Mouse (Mus musculus) limb, embryonic 14.5 days (tissue): Measurements from ENCODE around the gene Nfatc2. TPM values are rescaled to one million over a fixed set of nuclear protein-coding genes. Genes with fewer than 3 reads are reported as not detected.

Experiments
- ATAC-seq: fragments of 200-750 bp; cut with Nextera tagmentation; 2 replicates; pipeline ENCODE4 v1.8.0; 2017; ENCODE audit warnings: low read depth, moderate number of reproducible peaks, moderate TSS enrichment; ENCODE audit not compliant: low FRiP score
- DNase-seq: peaks from one replicate; pipeline ENCODE4 v3.0.0-alpha.2; 2015; ENCODE audit warnings: low spot score
- H3K27ac ChIP-seq: fragments of 300-500 bp; sonication (generic); replicated peaks from 2 replicates; pipeline ENCODE4 v1.5.1; 2014; ENCODE audit warnings: low read depth, mild to moderate bottlenecking, low read length, moderate library complexity, mixed read lengths
- H3K27me3 ChIP-seq: fragments of 300-500 bp; sonication (generic); 2 replicates; pipeline ENCODE4 v1.6.1; 2014; ENCODE audit warnings: low read length, mixed read lengths; ENCODE audit not compliant: control insufficient read depth, insufficient read depth
- H3K36me3 ChIP-seq: fragments of 300-500 bp; sonication (generic); 2 replicates; pipeline ENCODE4 v1.6.1; 2014; ENCODE audit warnings: mild to moderate bottlenecking, low read length, moderate library complexity, mixed read lengths; ENCODE audit not compliant: control insufficient read depth, insufficient read depth
- H3K4me1 ChIP-seq: fragments of 300-500 bp; sonication (generic); 2 replicates; pipeline ENCODE4 v1.6.1; 2014; ENCODE audit warnings: antibody characterized with exemption, low read length, mixed read lengths; ENCODE audit not compliant: control insufficient read depth, insufficient read depth
- H3K4me2 ChIP-seq: fragments of 300-500 bp; sonication (generic); replicated peaks from 2 replicates; pipeline ENCODE4 v1.6.1; 2014; ENCODE audit warnings: low read depth, mild to moderate bottlenecking, low read length, moderate library complexity; ENCODE audit not compliant: severe bottlenecking
- H3K4me3 ChIP-seq: fragments of 300-500 bp; sonication (generic); replicated peaks from 2 replicates; pipeline ENCODE4 v1.5.1; 2014; ENCODE audit warnings: low read length
- H3K9ac ChIP-seq: fragments of 300-500 bp; sonication (generic); 2 replicates; pipeline ENCODE4 v1.6.1; 2014; ENCODE audit warnings: mild to moderate bottlenecking, low read depth, low read length, moderate library complexity; ENCODE audit not compliant: severe bottlenecking
- H3K9me3 ChIP-seq: fragments of 300-500 bp; sonication (generic); 2 replicates; pipeline ENCODE4 v1.6.1; 2016; ENCODE audit warnings: low read length; ENCODE audit not compliant: control insufficient read depth
- POLR2A ChIP-seq: fragments of 200-500 bp; IDR thresholded peaks from 2 replicates; pipeline ENCODE4 v1.8.0; 2012; ENCODE audit warnings: inconsistent platforms, mild to moderate bottlenecking, moderate library complexity, borderline replicate concordance; ENCODE audit not compliant: insufficient read depth, insufficient read length; ENCODE audit errors: extremely low read depth
- WGBS: fragments of 180-500 bp; shearing (Covaris S2); extraction: QIAGEN DNeasy Blood & Tissue Kit; methylation state at CpG from one replicate; pipeline ENCODE4 v1.1.7; 2014; 5-methylcytosine and 5-hydroxymethylcytosine counted together
- polyA plus RNA-seq, 2 experiments: library from polyadenylated mRNA; depleted of rRNA in 1 of 2; stranded (reverse) in 1 of 2; unstranded in 1 of 2; fragments of >200 nt; fragmentation: Nextera tagmentation in 1 of 2; extraction: Ambion mirVana in 1 of 2; gene quantifications; 2 replicates each; pipeline versions ENCODE4 v1.2.1 to v1.2.3; 2012 to 2014

Nfatc2 gene
- polyA plus RNA-seq, 2 experiments: 9.0 to 9.4 TPM

DNA sequence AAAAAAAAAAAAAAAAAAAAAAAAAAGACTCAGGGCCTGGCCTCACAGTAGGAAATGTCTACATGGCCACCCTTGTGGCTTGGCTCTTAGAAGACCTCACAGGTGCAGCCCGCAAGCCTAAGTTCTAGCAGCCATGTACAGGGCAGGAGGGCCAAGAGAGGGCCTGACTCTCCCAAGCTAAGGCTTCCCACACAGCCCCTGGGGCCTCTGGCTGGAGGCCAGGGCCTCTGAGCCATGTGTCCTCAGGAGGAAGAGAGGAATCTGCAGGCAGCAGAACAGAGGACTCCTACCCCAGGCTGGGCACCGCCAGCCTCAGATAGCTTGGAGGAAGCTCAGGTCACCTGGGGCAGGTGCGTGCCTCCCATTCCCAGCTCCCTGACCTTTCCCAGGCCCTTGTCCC, 13.7 kb upstream of the Nfatc2 start:
- Histone ChIP-seq H3K36me3 (no peaks in the 10 kb centered on the region), H3K9ac (no peak overlapping the region), H3K9me3 (no peaks in the 10 kb centered on the region), H3K27me3 (0 out of 2 replicates have a peak, but pooled peaks cover 5% of the 10 kb centered on the region), H3K4me1 (peaks cover 42% of the 10 kb centered on the region), H3K4me3 (no peak overlapping the region), H3K4me2 (no peak overlapping the region), H3K27ac (no peak overlapping the region)
- no peak for TF ChIP-seq POLR2A
- ATAC-seq (no peak), DNase-seq (no peak)
- 76% methylated on average over 3 of the region's 3 CpGs for WGBS

DNA sequence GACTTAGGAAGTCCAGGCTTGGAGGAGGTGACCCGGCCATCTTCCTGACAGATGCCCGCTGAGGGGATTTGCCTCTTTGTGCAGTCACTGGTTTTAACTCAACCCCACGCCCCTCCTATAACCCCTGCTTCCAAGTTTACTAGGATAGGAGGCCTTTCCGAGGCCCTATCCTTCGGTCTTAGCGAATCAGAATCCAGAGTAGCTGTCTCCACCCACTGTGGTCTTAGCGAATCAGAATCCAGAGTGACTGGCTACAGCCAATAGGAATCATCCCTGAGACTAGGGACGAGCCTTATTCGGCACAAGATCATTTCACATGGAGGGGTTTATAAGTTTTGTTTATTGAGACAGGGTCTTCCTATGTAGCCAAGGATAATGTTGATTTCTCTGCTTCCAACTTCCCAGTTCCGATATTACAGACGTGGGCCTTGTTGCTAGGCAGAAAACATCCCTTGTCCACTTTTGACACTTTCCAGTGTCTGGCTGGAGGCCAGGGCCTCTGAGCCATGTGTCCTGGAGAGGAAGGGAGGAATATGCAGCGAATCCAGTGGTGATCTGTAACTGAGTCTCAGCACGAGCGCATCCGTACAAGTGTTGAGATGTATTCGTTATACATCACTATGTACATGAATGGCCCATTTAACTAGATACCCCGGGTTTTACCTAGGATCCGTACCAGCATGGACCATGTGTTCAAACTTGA, 12.9 kb upstream of the Nfatc2 start:
- Histone ChIP-seq H3K9ac (no peak overlapping the region), H3K9me3 (no peaks in the 10 kb centered on the region), H3K36me3 (no peaks in the 10 kb centered on the region), H3K4me2 (no peak overlapping the region), H3K4me3 (no peak overlapping the region), H3K4me1 (peaks cover 50% of the 10 kb centered on the region), H3K27me3 (0 out of 2 replicates have a peak, but pooled peaks cover 5% of the 10 kb centered on the region), H3K27ac (no peak overlapping the region)
- no peak for DNase-seq
- TF ChIP-seq POLR2A: no peak
- 76% methylated on average over 18 of the region's 18 CpGs for WGBS
- ATAC-seq: 0 out of 2 replicates have a peak, but pooled peaks have one; percentile 48

DNA sequence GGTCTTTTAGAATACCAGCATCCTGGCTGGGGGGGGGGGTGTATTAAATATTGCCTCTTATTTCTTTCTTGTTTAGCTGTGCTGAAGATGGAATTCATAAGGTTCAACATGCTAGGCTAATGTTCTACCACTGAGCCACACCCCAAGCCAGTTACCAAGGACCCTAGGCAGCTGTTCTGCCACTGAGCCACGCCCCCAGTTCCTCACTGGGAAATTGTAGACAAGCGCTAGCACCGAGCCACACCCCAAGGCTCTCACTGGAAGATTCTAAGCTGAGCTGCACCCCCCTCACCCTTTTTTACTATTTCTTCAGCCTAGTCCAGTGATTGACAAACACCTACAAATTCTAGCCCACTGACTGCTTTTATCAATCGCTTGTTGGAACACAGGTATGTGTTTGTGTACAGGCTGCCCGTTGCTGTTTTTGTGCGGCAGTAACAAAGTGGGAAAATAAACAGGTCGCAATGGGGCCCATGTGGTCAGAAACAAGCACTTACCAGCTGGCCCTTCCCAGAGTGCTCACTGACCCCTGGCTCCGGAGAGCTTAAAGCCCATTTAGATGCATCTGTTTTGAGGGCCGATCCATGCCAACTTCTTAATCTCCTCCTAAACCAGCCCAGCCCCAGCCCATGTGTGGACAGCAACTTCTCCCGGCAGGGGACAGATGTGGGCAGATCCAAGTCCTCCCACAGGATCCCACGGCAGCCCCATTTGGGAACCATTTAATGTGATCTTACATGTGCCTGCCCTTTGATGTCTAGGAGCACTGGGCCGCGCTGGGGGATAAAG, 11.8 kb upstream of the Nfatc2 start:
- H3K27ac ChIP-seq: no peak overlapping the region; the same call in 1 of the 2 replicates
- ATAC-seq: peak; percentile 36; the same call in 1 of the 2 replicates
- 0 out of 2 replicates have a peak, but pooled peaks cover 5% of the 10 kb centered on the region for H3K27me3 ChIP-seq
- no peaks in the 10 kb centered on the region for H3K9me3 ChIP-seq
- H3K9ac ChIP-seq: no peak overlapping the region
- 28% methylated on average over 13 of the region's 13 CpGs for WGBS
- peaks cover 51% of the 10 kb centered on the region for H3K4me1 ChIP-seq
- H3K4me2 ChIP-seq: no peak overlapping the region
- H3K36me3 ChIP-seq: no peaks in the 10 kb centered on the region
- no peak for TF ChIP-seq POLR2A
- H3K4me3 ChIP-seq: no peak overlapping the region
- DNase-seq: peak; percentile 79

DNA sequence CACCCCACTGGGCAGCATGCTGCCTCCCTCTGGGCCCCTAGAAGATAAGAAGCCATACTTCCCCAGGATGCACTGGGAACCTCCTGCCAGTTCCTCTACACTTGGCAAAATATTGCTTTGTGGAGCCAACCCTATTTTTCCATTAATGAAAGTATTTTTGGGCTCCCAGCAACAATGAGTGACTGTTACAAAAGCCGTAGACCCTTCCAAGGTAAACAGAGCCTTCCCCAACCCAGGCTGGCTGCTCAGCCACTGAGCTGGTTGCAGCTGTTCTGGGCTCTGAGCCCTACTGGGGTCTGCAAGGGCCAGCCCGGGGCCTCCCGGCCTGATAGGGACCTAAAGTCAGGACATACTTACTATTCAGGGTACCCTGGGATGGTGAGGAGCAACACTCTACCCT, 9.5 kb upstream of the Nfatc2 start:
- no peaks in the 10 kb centered on the region for H3K36me3 ChIP-seq
- no peak for DNase-seq
- no peaks in the 10 kb centered on the region for H3K27me3 ChIP-seq
- no peak overlapping the region for H3K9ac ChIP-seq
- 73% methylated on average over 3 of the region's 3 CpGs for whole genome bisulfite sequencing
- no peak overlapping the region for H3K4me3 ChIP-seq
- H3K9me3 ChIP-seq: no peaks in the 10 kb centered on the region
- peaks cover 34% of the 10 kb centered on the region for H3K4me1 ChIP-seq
- ATAC-seq: no peak
- no peak overlapping the region for H3K27ac ChIP-seq
- no peak for TF ChIP-seq POLR2A
- no peak overlapping the region for H3K4me2 ChIP-seq

DNA sequence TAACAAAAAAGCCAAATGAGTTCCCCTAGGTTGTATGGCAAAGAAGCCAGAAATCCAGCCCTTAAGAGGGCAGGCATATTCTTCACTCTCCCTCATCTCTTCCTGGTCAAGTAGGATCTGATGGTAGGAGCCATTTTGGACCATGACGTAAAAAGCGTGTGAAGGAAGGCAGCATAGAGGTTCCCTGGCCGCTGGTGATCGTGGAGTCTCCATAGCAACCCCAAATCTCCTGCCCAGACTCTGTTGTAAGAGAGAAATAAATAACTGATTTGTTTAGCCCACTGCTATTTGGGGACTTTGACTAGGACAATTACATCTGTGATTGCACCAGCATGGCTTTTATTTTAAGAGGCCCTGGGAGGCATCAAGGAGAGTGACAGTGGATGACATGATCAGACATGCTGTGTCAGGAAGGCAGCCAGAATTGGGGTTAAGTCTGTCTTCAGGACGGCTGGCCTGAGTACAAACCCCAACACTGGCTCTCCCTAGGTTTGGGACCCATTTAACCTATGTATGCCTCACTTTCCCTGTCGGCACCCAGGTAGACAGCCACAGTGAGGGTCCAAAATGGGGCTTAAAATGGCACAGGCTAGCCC, 8.3 kb upstream of the Nfatc2 start:
- H3K4me1 ChIP-seq: peaks cover 33% of the 10 kb centered on the region
- no peak overlapping the region for H3K27ac ChIP-seq
- no peak overlapping the region for H3K9ac ChIP-seq
- H3K4me2 ChIP-seq: no peak overlapping the region
- H3K4me3 ChIP-seq: no peak overlapping the region
- no peaks in the 10 kb centered on the region for H3K9me3 ChIP-seq
- no peak for TF ChIP-seq POLR2A
- WGBS: 62% methylated on average over 6 of the region's 6 CpGs
- H3K36me3 ChIP-seq: no peaks in the 10 kb centered on the region
- DNase-seq (no peak), ATAC-seq (no peak)
- no peaks in the 10 kb centered on the region for H3K27me3 ChIP-seq
